Mouse (Mus musculus) monocyte, adult 5-6 weeks (primary cell): ENCODE data around the gene Cubn. TPM values are rescaled to one million over a fixed set of nuclear protein-coding genes. Genes with fewer than 3 reads are reported as not detected.

ENCODE experiments used
- ATAC-seq: fragments of 153-309, 156-312 bp; replicated peaks from 2 replicates; pipeline ENCODE4 v1.8.0; 2017; ENCODE audit warnings: mild to moderate bottlenecking; ENCODE audit not compliant: low TSS enrichment, insufficient number of reproducible peaks, severe bottlenecking, poor library complexity, low FRiP score
- total RNA-seq: library from RNA; stranded (forward); fragments of 200-1000, 200-491, 200-594 nt; gene quantifications from 3 replicates; pipeline ENCODE4 v1.2.3, GENCODE M21; 2017

Gene Cubn
- total RNA-seq = not detected in 3 replicates

DNA sequence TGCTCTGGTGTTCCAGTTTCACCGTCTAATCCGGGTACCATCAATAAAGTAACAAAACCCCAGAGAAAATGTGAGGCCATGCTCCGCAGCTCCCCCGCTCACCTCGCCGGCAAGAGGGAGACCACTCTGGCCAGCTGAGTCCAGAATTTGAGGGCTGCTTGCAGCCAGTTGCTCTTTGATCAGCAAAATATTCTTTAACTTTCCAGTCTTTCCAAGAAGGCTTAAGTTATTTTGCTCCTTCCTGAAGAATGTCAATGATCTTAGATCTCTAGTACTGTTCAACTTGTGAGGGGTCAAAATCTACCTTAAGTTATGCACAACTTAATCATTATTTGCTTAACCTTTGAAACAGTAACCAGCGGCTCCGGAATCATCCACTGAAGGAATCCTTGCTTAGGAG is at the start of gene Cubn:
Gene Cubn (minus strand): TSS at position 80 of the 400 bp plus-strand sequence.
- no peak for ATAC-seq

DNA sequence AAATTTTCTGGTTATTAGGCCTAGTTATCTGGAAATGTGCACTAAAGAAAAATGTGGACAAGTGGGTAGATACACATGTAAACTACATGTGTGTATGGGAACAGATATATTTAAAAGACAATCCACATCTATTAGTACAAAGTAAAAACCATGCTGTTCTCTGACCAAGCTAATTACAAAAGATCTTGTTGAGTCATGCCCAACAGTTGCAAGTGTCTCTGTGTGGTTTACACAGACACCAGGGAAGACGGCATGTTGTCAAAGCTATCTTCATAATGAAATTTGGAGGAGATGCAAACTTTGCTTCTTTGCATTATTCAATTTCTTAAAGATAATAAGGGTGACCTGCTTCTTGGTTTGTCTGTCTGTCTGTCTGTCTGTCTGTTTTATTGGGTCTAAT is 48.2 kb upstream of the Cubn start:
- ATAC-seq = no peak

DNA sequence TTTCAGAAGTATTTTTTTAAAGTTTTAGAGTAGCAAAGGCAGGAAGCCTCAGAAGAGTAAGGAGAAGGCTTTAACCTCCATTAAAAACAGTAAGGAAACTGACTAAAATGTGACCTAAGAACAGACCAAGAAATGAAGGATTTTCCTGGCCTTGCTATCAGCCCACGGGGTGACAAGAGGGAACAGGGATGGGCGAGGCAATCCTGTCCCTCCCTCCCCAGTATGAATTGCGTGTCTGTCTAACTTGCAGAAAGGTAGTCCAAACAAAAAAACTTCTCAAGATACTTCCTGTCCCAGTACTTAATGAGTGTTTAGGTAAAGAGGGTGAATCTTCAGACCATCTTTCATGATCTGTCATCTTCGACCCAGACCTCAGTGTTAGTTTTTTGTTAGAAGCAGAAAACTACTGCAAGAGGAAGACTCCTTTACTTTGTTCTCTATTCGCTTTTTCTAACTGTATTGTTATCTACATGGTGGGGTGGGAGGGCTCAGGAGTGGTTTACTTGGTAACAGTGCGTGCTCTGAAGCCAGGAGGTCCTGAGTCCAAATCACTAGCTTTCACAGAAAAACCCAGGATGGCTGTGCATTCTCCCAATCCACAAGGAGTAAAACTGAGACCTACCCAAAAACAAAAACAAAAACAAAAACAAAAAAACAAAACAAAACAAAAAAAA is 47.2 kb upstream of the Cubn start:
- ATAC-seq = no peak

DNA sequence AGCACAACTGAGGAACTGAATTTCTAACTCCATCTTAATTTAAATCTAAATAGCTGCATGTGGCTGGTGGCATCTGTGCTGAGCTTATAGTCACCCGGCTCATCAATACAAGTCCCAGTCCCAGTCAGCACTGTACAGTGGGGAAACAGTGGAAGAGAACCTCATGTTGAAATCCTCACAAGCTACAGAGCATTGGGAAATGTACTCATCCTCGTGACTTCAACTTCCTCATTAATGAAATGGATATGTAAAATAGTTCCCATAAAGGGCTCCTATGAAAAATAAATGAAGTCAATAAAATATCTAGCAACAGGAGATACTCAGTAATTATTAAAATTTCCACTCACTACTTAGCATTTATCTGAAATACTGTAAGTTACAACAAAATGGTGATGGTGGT is 46.6 kb upstream of the Cubn start:
- ATAC-seq = peak; percentile 84

DNA sequence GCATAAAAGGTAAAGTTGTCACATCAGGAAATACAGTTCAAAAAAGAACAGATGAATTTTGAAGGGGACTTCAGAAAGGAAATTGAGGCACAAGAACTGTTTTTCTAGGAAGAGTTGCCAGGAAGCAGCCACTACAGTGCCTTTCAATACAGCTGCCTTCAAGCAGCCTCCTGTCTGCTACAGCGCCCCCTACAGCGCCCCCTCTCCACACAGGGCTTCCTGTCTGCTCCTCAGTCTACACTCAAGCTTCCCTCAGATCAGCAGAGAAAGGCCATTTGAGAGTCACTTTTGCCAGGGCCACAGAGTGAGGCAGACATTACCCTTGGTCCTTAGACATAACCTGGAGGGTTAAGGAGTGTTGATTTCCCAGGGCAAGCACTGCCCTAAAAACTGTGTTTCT is 46.1 kb upstream of the Cubn start:
- ATAC-seq = peak; percentile 29

DNA sequence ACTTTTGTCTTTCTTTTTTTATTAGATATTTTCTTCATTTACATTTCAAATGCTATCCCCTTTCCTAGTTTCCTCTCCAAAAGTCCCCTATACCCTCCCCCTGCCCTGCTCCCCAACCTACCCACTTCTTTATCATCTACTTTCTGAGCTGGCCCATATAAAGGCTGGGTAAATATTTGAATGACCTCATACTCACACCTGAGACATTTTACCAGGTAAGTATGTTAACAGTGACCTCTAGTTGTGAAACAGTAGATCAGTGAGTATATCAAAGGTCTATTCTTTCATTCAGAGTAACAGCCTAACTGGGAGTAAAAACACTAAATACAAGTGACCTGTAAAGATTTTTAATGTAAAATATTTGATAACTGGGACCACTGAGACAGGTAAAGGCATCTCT is 45.1 kb upstream of the Cubn start:
- no peak for ATAC-seq

DNA sequence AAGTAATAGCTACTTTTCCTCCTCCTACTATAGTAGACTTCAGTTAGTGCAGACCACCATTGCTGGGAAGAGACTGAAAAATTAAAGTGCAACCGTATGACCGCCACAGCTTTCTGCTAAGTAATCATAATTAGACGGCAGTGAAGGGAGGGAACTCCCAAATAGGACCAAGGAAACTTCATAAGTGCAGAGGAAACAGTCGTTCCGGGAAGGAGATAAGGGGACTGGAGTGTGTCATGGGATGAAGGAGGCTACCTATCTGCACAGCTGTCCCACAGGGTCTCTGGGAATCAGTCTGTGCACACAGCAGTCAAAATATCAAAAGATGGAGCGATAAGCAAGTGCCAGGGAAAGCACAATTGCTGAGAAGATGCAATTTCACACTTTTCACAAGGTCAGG is 39.0 kb upstream of the Cubn start:
- ATAC-seq = no peak

DNA sequence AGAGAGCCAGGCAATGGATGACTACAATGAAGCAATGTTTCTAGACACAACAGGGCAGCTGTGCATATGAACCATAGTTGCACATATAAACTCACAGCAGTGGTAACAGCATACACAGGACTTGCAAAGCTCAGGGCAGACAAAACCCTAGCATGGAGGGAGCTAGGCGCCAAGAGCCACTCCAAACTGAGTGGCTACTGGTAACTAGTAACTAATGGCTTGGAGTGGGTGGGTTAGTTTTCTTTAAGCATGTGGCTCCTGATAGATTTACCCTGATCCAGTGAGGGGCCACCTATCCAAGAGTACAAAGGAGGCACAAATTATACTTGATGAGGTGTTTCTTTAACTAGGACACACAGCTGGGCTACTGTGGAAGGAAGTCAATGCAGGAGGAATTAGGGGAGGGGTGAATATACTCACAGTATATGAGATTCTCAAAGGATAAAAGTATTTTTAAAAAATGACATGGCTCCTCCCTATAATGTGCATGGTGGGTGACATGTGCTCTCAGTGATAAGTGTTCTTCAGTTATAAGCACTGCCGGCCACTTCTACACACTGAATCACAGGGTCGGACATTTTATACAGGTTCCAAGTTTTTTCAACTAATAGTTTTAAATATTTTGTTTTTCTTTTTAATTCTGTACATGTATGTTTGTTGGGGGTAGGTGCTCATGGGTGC is 37.8 kb upstream of the Cubn start:
- no peak for ATAC-seq

DNA sequence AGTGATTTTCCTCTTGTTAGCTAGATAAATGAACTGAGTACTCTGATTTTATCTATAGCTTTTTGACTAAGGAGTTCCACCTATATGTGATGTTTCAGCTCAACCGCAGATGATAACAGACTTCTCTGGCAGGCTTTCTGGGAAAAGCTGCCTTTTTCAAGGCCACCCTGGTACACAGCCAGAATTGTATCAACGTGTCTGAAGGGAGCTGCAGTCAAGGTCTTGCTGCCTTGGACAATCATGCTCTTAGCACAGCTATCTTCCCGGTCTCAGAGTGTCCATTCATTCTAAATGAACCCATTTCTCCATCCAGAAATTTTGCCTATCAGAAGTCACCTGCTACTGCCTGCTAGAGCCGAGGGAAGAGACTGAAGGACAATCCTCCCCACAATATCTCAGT is 35.9 kb upstream of the Cubn start:
- ATAC-seq = no peak

DNA sequence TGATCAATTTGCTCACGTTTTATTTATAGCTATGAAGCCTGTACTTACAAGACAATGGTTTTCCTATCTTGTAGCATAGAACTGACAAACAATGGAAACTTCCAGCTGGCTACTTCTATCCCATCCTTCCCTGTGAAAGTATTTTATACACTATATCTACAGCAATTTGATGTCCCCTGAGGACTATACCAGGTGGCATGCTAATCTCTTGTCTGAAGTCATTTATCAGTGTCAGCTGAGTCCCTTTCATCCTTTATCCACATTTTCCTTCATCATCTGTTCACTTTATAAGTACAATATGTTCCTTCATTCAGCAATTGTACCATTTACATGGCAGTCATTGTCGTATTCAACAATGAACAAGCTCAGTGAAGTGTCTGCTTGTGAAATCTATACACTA is 35.5 kb upstream of the Cubn start:
- ATAC-seq = no peak

DNA sequence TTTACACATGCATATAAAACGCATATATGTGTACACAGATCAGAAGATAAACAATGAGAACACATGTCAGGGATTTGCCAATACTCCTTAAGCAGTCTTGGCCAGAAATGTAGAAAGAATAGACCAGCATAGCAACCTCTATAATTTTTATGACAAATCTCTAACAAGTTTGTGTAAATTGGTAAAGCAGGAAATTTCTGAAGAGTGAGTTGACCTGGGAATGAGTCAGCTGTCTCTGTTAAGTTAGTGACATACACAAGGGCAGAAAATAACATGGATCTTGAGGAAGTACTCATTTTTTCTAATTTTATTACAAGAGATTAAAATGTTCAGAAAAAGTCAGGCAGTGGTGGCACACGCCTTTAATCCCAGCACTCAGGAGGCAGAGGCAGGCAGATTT is 34.6 kb upstream of the Cubn start:
- no peak for ATAC-seq

DNA sequence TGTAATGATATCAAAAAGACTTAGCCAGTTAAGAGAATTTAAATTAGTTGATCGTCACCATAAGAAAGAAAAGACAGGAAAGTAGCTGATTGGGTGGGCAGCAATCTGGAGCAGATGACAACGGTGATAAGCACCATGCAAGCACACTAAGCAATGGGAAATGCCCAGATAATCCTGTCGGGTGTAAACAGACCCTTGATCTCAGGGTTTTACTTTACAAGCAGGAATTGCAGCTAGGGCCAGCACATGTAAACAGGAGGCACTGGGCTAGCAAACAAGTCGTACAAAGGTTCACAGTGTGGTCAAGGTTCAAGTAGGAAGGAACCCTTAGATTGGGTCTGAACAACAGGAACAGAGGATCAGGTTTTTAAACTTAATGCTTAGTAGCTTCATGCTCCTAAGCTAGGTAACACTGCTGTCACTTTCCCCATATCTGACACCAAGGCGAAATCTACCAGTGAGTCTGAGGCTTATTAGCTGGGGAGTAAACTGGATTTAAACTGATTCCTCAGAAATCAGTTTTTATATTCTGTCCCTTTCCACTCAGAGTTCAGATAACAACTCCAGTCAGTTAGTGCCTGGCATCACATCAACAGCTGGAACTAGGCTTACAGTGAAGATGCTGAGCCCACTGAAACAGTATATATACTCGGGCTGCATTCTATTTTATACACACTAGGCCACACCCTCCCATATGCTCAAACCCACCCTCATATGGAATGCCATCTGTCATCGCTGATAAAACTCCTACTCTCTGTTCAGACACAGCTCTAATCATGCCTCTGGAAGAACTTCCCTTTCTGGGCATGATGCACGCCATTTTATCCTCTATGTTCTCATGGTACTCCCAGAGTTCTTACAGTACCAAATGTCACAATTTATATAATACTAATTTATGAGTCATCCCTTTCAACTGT is 32.2 kb upstream of the Cubn start:
- ATAC-seq = no peak

DNA sequence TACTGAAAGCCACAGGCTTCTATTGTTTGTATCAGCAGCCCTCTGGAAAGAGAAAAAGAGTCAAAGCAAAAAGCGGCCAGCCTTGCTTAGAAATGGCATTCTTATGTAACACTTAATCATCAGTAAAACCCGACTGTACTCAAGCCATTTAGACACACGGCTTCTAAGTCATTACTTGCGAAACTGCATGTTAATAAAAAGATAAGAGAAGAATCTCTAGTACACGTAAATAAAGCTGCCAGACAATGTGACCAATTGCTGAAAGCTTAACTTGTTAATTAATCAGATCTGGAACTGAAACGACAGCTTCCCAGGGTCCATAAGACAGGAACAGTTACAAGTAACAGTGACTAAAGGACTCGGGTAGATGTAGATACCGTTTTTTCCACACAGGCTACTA is 30.5 kb upstream of the Cubn start:
- no peak for ATAC-seq

DNA sequence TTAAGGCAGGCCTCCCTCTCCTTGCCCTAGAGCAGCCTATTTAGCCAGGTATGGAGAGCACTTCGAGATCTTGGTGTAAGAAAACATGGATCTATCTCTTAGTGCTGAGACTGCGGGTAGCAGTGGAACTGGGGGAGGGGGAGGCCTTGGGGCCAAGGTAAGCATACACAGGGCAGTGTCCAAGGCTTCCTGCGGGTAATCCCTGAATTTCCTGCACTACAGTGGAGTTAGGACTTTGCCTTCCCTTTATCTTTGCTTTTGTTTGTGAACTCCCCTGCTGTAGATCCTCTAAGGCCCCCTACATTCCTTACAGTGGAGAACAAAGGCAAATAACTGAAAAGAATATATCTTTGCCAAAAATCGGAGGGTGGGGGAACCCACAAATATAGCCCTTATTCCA is 23.3 kb upstream of the Cubn start:
- ATAC-seq = no peak

DNA sequence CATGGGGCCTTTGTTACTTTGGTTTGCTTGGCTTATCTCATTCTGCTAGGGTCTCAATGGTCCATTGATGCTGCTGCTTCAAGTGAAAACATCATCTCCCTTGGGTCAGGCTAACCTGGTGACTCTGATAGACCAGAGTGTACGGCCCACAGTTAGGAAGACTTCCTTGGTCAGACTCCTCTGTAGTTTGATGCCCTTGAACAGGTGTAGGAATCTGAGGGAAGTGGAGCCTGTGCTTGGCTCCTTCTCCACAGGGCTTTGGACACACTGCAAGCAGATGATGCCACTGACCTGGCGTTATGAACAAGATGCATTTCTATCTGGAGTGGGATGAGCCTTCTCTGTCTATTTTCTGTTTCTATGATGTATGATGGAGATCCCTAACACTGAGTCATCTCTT is 11.1 kb upstream of the Cubn start:
- ATAC-seq = no peak

DNA sequence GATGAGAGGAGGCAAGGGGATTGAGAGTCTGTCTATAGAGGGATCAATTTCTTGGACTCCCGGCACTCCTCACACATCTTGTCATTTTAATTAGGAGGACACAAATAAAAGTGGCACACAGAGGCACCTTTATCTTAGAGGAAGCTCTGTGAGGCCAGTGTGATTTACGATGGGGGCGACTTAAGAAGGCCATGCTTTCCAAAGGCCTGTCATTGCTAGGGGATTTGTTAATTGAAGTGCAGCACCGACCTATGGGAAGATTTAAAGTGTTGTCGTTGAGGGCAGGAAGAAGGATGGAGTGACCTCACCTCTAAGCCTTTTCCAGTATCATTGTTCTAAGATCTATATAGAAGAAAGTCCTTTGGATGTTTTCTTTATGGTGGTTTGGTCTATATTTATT is 9.9 kb upstream of the Cubn start:
- no peak for ATAC-seq

DNA sequence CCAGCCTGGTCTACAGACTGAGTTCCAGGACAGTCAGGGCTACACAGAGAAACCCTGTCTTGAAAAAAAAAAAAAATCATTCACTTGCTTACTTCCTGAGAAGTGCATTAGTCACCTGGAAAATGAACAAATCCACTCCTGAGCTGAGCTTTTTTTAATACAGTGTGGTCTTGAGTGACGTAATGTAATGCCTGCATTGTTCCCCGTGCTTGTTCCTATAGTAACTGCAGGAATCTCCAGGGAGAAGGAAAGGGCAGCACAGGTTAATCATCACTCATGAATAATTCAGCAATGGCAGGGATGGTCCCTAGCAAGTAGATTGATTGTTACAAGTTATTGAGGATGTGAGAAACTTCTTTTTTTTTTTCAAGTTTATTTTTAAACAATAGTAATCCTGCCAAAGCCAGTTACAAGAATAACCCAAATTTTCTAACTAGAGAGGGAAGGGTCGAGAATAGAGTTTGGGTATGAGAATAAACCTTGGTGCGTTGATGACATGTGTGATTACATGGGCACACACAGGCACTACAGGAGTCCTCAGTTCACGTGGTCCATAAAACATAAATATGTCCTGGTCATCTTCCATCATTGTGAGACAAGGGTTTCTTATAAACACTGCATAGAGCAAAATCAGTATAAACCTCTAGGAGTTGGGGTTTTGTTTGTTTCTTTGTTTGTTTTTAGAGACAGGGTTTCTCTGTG is 8.8 kb upstream of the Cubn start:
- no peak for ATAC-seq

DNA sequence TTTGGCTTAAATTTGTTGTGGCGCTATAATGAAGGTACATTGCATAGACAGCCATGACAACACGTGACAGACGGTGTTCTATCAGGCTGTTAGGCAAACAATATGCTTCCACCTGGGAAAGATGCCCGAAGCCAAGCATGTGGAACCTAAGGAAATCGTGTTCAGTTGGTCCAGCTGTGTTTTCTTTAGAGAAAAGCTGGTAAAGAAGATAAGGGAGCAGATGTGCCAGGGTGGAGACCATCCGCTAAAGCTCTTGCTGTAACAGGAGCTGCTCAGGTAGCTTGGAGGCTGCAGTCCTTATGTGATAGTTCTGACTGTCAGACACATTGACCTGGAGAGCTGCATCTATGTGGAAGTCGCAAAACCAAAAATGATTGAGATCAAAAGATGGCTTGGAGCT is 7.6 kb upstream of the Cubn start:
- ATAC-seq = no peak

DNA sequence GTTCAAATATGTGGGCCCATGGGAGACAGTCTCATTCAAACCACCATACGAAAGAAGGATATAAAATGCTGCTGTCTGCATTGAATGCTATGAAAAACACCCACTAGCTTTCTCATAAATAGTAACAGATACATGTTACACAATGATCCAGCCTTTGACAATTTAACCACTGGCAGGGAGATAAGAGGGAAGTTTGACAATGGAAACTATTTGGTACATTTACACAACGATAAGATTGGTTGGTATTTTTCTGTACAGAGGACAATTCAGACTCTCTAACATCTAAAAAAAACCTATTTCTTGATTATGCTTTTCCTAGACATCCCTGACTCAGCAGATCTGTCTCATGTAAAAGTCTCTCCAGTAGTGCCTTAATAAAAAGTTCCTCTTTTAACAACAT is 4.5 kb upstream of the Cubn start:
- ATAC-seq = no peak
